Mouse (Mus musculus): ENCODE results near the gene Prkra.

- TF ChIP-seq CTCF (IDR thresholded peaks at IDR 0.05; ENCODE audit: low read depth) (no peak), EP300 (IDR thresholded peaks at IDR 0.05; ENCODE audit: low read depth) (no peak)
Observed at GRCm38 (mm10) chr2:76674725-76675427, 27.1 kb upstream of the Prkra start, which contains the start of gene Plekha3.
